Mouse (Mus musculus) layer of hippocampus, adult 9-11 months (tissue): ENCODE results near the gene Enthd1.
A peak's percentile ranks its signal among the peaks of the same experiment; 100 is the strongest.

Source experiments
- DNase-seq: peaks from one replicate; pipeline ENCODE4 v3.0.0; 2022

Gene Enthd1

GRCm38 (mm10) chr15:80474429-80475002 lies 90.4 kb downstream of the Enthd1 start:
- DNase-seq = no peak

- DNase-seq = no peak
Observed at GRCm38 (mm10) chr15:80467876-80468275, 97.1 kb downstream of the Enthd1 start.

- no peak for DNase-seq
Observed at GRCm38 (mm10) chr15:80462106-80462505, 102.8 kb downstream of the Enthd1 start.

GRCm38 (mm10) chr15:80461446-80461845 lies 103.5 kb downstream of the Enthd1 start:
- DNase-seq = no peak

- peak; percentile 26 for DNase-seq
Observed at GRCm38 (mm10) chr15:80460011-80460410, 104.9 kb downstream of the Enthd1 start.

GRCm38 (mm10) chr15:80457984-80458383 lies 107.0 kb downstream of the Enthd1 start:
- DNase-seq = no peak

- no peak for DNase-seq
Observed at GRCm38 (mm10) chr15:80454486-80454885, 110.5 kb downstream of the Enthd1 start.

- DNase-seq = no peak
Observed at GRCm38 (mm10) chr15:80452425-80452824, 112.5 kb downstream of the Enthd1 start.

- no peak for DNase-seq
Observed at GRCm38 (mm10) chr15:80445956-80446687, 118.8 kb downstream of the Enthd1 start.

- DNase-seq = no peak
Observed at GRCm38 (mm10) chr15:80440195-80440594, 124.8 kb downstream of the Enthd1 start.

GRCm38 (mm10) chr15:80438423-80438822 lies 126.5 kb downstream of the Enthd1 start:
- no peak for DNase-seq

GRCm38 (mm10) chr15:80437996-80438395 lies 127.0 kb downstream of the Enthd1 start:
- DNase-seq = no peak

GRCm38 (mm10) chr15:80436961-80437360 lies 128.0 kb downstream of the Enthd1 start:
- no peak for DNase-seq

- DNase-seq = no peak
Observed at GRCm38 (mm10) chr15:80430324-80430723, 134.6 kb downstream of the Enthd1 start.

GRCm38 (mm10) chr15:80418146-80418545 lies 146.8 kb downstream of the Enthd1 start:
- peak; percentile 34 for DNase-seq

GRCm38 (mm10) chr15:80417066-80417465 lies 147.9 kb downstream of the Enthd1 start:
- DNase-seq = no peak

GRCm38 (mm10) chr15:80415132-80415531 lies 149.8 kb downstream of the Enthd1 start:
- no peak for DNase-seq

- peak; percentile 42 for DNase-seq
Observed at GRCm38 (mm10) chr15:80413988-80414721, 150.8 kb downstream of the Enthd1 start.

- DNase-seq = no peak
Observed at GRCm38 (mm10) chr15:80413070-80413469, 151.9 kb downstream of the Enthd1 start.

GRCm38 (mm10) chr15:80410661-80411060 lies 154.3 kb downstream of the Enthd1 start:
- no peak for DNase-seq

- DNase-seq = no peak
Observed at GRCm38 (mm10) chr15:80407873-80408272, 157.1 kb downstream of the Enthd1 start.
